Mouse (Mus musculus) myocyte (in vitro differentiated cells): ENCODE data around the gene Hist3h2ba. TPM values are rescaled to one million over a fixed set of nuclear protein-coding genes. Genes with fewer than 3 reads are reported as not detected.
A peak's percentile ranks its signal among the peaks of the same experiment; 100 is the strongest.

ENCODE experiments used
- H3K27me3 ChIP-seq: one replicate; pipeline ENCODE4 v1.6.1; 2011; ENCODE audit not compliant: control insufficient read depth, insufficient read depth, insufficient read length
- H3K36me3 ChIP-seq: one replicate; pipeline ENCODE4 v1.6.1; 2011; ENCODE audit not compliant: control insufficient read depth, insufficient read depth
- H3K4me2 ChIP-seq: one replicate; pipeline ENCODE4 v1.6.1; 2011; ENCODE audit warnings: low read depth, control low read depth
- H3K4me3 ChIP-seq: one replicate; pipeline ENCODE4 v1.5.1; 2011; ENCODE audit warnings: mild to moderate bottlenecking, control low read depth, moderate library complexity
- H3K79me2 ChIP-seq: one replicate; pipeline ENCODE4 v1.6.1; 2011; ENCODE audit not compliant: control insufficient read depth, insufficient read depth
- H3ac ChIP-seq: one replicate; pipeline ENCODE4 v1.6.1; 2011; ENCODE audit not compliant: control insufficient read depth, insufficient read length
- CEBPB ChIP-seq: IDR thresholded peaks from 2 replicates; pipeline ENCODE4 v1.6.1; 2011; ENCODE audit warnings: mild to moderate bottlenecking, moderate library complexity; ENCODE audit not compliant: poor library complexity, insufficient read depth, severe bottlenecking
- E2F4 ChIP-seq: IDR thresholded peaks from one replicate; pipeline ENCODE4 v1.6.1; 2011; ENCODE audit warnings: mild to moderate bottlenecking, control low read depth, moderate library complexity; ENCODE audit not compliant: insufficient read depth
- MAX ChIP-seq: IDR thresholded peaks from one replicate; pipeline ENCODE4 v1.6.1; 2011; ENCODE audit warnings: low read depth, mild to moderate bottlenecking, control low read depth
- MYOD1 ChIP-seq, 3 experiments: IDR thresholded peaks; one replicate each; pipeline ENCODE4 v1.6.1; 2011; ENCODE audit warnings: control low read depth in 2 of 3, low read depth in 2 of 3, mild to moderate bottlenecking in 2 of 3, moderate library complexity in 1 of 3; ENCODE audit not compliant: insufficient read length in 2 of 3, control insufficient read depth in 1 of 3
- MYOG ChIP-seq, 3 experiments: IDR thresholded peaks; one replicate each; pipeline ENCODE4 v1.6.1; 2011; ENCODE audit warnings: control low read depth in 2 of 3, low read depth in 2 of 3, mild to moderate bottlenecking in 2 of 3; ENCODE audit not compliant: insufficient read length in 2 of 3, control insufficient read depth in 1 of 3, insufficient read depth in 1 of 3
- POLR2A ChIP-seq: IDR thresholded peaks from one replicate; pipeline ENCODE4 v1.6.1; 2011; ENCODE audit warnings: low read depth, mild to moderate bottlenecking, control low read depth, moderate library complexity; ENCODE audit not compliant: insufficient read length
- POLR2AphosphoS2 ChIP-seq: IDR thresholded peaks from one replicate; pipeline ENCODE4 v1.6.1; 2011; ENCODE audit warnings: low read depth, control low read depth; ENCODE audit not compliant: insufficient read length
- REST ChIP-seq: IDR thresholded peaks from one replicate; pipeline ENCODE4 v1.6.1; 2011; ENCODE audit warnings: mild to moderate bottlenecking, control low read depth, moderate library complexity; ENCODE audit not compliant: insufficient read depth, insufficient read length
- SRF ChIP-seq: IDR thresholded peaks from one replicate; pipeline ENCODE4 v1.6.1; 2011; ENCODE audit warnings: low read depth; ENCODE audit not compliant: control insufficient read depth, insufficient read length
- TCF12 ChIP-seq: IDR thresholded peaks from one replicate; pipeline ENCODE4 v1.6.1; 2011; ENCODE audit warnings: mild to moderate bottlenecking, control low read depth; ENCODE audit not compliant: poor library complexity, insufficient read depth, severe bottlenecking
- TCF3 ChIP-seq: IDR thresholded peaks from one replicate; pipeline ENCODE4 v1.6.1; 2011; ENCODE audit warnings: low read depth, control low read depth; ENCODE audit not compliant: insufficient read length
- USF1 ChIP-seq: IDR thresholded peaks from one replicate; pipeline ENCODE4 v1.6.1; 2011; ENCODE audit warnings: low read depth, mild to moderate bottlenecking, control low read depth, moderate library complexity
- polyA plus RNA-seq: library from polyadenylated mRNA; unstranded; fragments of >200 nt; fragmentation: generic; extraction: Trizol; gene quantifications from one replicate; pipeline ENCODE4 v1.2.1, GENCODE M21; 2012; ENCODE audit warnings: missing spikeins

Gene Hist3h2ba
- polyA plus RNA-seq, 1 experiment = 0.88 TPM

DNA sequence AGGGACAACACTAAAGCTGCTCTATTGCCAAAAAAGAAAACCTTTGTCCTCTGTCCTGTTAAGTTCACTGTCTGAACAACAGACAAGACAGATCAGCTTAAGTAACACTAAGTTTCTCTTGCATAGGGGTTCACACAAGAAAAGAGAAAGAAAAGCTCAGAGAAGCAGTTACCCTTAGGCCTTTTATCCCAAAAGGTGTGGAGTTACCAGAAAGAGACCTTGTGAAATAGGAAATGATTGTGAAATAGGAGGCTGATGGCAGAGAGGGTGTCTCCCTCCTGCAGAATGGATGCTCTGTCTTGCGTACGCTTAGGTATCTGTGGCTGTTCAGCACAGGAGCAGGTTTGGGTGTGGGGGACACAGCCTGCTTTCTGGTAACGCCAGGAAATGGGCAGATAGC, 30.5 kb downstream of the Hist3h2ba start:
- H3ac ChIP-seq = peak overlapping the region; percentile 25
- no peak for TF ChIP-seq POLR2AphosphoS2
- TF ChIP-seq CEBPB = peak; percentile 33; the same call in 1 of the 2 replicates
- H3K27me3 ChIP-seq = no peaks in the 10 kb centered on the region
- H3K79me2 ChIP-seq = peaks cover 51% of the 10 kb centered on the region
- H3K4me2 ChIP-seq = peak overlapping the region; percentile 79
- H3K4me3 ChIP-seq = peak overlapping the region; percentile 99
- H3K36me3 ChIP-seq = peaks cover 9% of the 10 kb centered on the region

GRCm38 (mm10) chr11:58979661-58980060, 30.9 kb downstream of the Hist3h2ba start:
- peak overlapping the region; percentile 25 for H3ac ChIP-seq
- H3K4me2 ChIP-seq = peak overlapping the region; percentile 79
- no peaks in the 10 kb centered on the region for H3K27me3 ChIP-seq
- no peak for TF ChIP-seq MYOD1 (IDR thresholded peaks at IDR 0.05; ENCODE audit: control insufficient read depth in 1 of 3, insufficient read length in 2 of 3, low read depth in 2 of 3)
- TF ChIP-seq TCF3 = no peak
- TF ChIP-seq CEBPB = 0 out of 2 replicates have a peak, but pooled peaks have one; percentile 6
- TF ChIP-seq MAX = no peak
- no peak for TF ChIP-seq SRF
- peaks cover 49% of the 10 kb centered on the region for H3K79me2 ChIP-seq
- H3K4me3 ChIP-seq = peak overlapping the region; percentile 99
- peaks cover 9% of the 10 kb centered on the region for H3K36me3 ChIP-seq

- H3K4me3 ChIP-seq = peak overlapping the region; percentile 99
- peak overlapping the region; percentile 79 for H3K4me2 ChIP-seq
- H3K36me3 ChIP-seq = peaks cover 9% of the 10 kb centered on the region
- TF ChIP-seq MAX (no peak), CEBPB (no peak), MYOD1 (IDR thresholded peaks at IDR 0.05; ENCODE audit: control insufficient read depth in 1 of 3, insufficient read length in 2 of 3, low read depth in 2 of 3) (no peak), POLR2A (no peak), TCF3 (no peak), SRF (no peak), E2F4 (no peak), USF1 (no peak), POLR2AphosphoS2 (no peak), MYOG (IDR thresholded peaks at IDR 0.05; ENCODE audit: control insufficient read depth in 1 of 3, insufficient read depth in 1 of 3, insufficient read length in 2 of 3, low read depth in 2 of 3) (no peak), REST (no peak), TCF12 (no peak)
- no peaks in the 10 kb centered on the region for H3K27me3 ChIP-seq
- peaks cover 47% of the 10 kb centered on the region for H3K79me2 ChIP-seq
- H3ac ChIP-seq = no peak overlapping the region
Measured at GRCm38 (mm10) chr11:58980381-58980990, 31.8 kb downstream of the Hist3h2ba start.

DNA sequence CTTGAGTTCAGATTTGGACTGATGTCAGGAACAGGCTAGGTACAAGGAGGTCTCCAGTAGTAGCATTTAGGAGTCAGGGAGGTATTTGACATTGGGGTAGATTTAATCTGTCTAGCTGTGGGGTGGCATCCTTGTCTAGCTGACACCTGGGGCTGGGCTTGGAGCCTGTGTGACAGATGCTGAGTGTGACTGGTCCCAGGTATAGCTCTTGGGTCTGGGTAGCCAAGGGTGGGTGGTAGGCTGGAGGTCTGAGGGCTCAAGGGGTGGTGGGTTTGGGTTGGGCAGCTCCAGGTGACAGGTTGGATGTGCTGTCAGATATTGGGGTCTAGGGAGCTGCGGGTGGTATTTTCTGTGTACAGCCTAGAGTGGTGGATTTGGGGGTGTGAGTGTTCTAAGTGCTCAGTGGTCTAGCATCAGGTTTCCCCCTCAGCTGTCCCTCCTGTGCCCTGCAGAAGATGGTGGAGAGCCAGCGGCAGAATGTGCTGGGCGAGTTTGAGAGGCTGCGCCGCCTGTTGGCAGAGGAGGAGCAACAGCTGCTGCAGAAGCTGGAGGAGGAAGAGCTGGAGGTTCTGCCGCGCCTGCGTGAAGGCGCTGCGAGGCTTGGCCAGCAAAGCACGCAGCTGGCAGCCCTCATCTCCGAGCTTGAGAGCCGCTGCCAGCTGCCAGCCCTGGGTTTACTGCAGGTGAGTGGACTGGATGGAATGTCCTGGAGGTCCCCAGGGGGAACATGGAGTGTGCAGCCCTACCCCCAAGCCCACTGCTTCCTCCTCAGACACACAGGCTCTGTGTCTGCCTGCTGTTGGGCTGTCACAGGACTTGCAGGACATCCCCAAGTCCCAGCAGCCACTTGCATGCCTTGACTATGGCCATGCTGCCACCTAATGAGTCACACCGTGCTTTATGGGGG, 33.1 kb downstream of the Hist3h2ba start:
- Histone ChIP-seq H3K4me2 (peak overlapping the region; percentile 6), H3K36me3 (peaks cover 9% of the 10 kb centered on the region), H3K4me3 (peak overlapping the region; percentile 3), H3K27me3 (no peaks in the 10 kb centered on the region), H3K79me2 (peaks cover 40% of the 10 kb centered on the region), H3ac (no peak overlapping the region)
- peak; percentile 79 to 95 (median 88) for TF ChIP-seq MYOG (IDR thresholded peaks at IDR 0.05; ENCODE audit: control insufficient read depth in 1 of 3, insufficient read depth in 1 of 3, insufficient read length in 2 of 3, low read depth in 2 of 3)
- TF ChIP-seq CEBPB = no peak
- peak; percentile 66 to 96 (median 92) for TF ChIP-seq MYOD1 (IDR thresholded peaks at IDR 0.05; ENCODE audit: control insufficient read depth in 1 of 3, insufficient read length in 2 of 3, low read depth in 2 of 3)
- TF ChIP-seq TCF3 = peak; percentile 57
- TF ChIP-seq POLR2AphosphoS2 = no peak
- TF ChIP-seq TCF12 = no peak
- TF ChIP-seq MAX = no peak
- TF ChIP-seq USF1 = no peak
- TF ChIP-seq REST = no peak
- TF ChIP-seq SRF = no peak
- TF ChIP-seq POLR2A = no peak
- no peak for TF ChIP-seq E2F4
